Mouse (Mus musculus) mesoderm, embryonic 11.5 days (tissue): ENCODE measurements around the gene Cxcr4.
"Not testable (repeated sequence)": the region's sequence is repeated elsewhere in the genome, so short reads cannot be mapped to it uniquely, and the experiment has no call there.

ENCODE experiments used
- DNase-seq: peaks from one replicate; pipeline ENCODE4 v3.0.0-alpha.2; 2012; ENCODE audit warnings: low read depth, low spot score

Gene Cxcr4

DNA sequence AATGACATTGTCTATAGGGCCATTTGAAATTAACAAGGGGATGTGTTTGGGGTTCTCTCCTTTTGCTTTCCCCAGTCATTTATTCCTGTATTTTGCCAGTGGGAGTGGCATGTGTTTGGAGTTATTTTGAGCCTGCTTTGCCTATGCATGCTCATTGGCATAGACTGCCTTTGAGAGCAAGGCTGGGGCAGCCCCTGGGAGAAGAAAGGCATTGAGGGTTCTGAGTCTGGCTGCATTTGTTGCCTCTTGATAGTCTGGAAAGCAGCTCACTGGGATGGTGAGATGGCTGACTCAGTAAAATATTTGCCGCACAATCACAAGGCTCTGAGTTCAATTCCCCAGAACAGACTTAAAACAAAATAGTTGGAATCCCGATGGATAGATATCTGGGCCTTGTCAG, 8.5 kb upstream of the Cxcr4 start:
- DNase-seq = no peak

GRCm38 (mm10) chr1:128597209-128597782, 5.2 kb upstream of the Cxcr4 start:
- no peak for DNase-seq

DNA sequence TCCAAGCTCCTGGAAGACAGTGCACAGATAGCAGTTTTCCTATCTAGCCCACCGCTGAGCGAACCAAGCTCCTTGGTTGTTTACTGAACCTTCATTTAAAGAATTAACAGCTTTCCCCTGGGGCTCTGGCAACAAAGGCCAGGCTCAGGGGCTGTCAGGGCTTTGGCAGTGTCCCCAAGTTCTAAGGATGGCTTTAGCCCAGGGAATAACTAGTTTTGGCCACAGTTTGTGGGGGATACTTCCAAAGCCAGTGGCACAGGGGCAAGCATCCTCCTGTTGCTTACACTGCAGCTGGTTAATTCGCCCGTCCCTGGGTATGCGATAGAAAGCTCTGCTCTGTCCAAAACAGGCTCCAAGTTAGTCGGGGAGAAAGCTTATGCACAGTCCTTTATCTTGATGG, 3.4 kb upstream of the Cxcr4 start:
- DNase-seq = no peak

DNA sequence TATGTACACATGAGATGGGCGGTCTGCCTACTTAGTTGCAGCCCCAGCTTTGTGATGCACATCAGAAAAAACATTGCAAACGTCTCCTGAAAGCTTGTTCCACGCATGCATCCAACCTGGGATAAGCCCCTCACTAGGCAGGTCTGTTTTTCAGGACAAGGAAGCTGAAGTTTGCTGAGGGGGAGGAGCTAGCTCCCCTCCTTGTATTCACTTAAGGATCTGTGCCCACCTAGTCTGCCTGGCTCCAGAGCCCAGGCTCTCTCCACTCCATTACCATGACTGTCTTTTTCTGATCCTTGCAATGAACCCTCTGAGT, 3.0 kb upstream of the Cxcr4 start:
- DNase-seq = no peak

DNA sequence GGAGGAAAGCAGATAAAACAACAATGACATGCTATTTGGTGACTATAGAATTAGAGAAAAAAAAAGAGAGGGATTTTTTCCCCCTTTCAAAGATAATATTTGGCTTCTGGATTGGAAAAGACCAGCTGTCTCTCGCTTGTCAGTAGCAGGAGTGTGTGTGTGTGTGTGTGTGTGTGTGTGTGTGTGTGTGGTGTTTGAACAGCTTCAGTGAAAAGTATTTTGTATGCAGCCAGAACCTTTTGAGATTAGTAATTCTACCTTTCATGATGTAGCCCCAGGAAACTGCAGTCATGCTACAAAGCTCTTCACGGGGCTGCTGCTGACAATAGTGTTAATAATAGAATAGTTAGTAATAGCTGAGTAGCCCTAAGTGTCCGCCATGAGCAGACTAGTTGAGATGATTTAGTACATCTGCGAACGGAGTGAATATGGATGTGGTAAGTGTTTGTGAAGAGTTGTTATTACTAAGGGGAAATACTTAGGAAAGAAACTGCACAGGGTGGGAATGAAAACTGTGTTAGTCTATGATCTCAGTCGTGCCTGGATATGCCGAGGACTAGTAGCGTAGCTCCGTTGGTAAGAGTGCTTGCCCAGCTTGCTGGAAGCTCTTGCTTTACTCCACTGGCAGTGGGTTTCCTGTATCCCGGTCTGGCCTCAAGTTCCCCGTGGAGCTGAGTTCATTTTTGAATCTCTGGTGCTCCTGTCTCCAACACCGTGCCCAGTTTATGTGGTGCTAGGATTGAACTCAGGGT, 2.4 kb upstream of the Cxcr4 start:
- no peak for DNase-seq

- DNase-seq = peak; percentile 65
Measured at GRCm38 (mm10) chr1:128592961-128593501, 938 bp upstream of the Cxcr4 start.

GRCm38 (mm10) chr1:128591721-128592210, 327 bp downstream of the Cxcr4 start:
- DNase-seq = peak; percentile 52

DNA sequence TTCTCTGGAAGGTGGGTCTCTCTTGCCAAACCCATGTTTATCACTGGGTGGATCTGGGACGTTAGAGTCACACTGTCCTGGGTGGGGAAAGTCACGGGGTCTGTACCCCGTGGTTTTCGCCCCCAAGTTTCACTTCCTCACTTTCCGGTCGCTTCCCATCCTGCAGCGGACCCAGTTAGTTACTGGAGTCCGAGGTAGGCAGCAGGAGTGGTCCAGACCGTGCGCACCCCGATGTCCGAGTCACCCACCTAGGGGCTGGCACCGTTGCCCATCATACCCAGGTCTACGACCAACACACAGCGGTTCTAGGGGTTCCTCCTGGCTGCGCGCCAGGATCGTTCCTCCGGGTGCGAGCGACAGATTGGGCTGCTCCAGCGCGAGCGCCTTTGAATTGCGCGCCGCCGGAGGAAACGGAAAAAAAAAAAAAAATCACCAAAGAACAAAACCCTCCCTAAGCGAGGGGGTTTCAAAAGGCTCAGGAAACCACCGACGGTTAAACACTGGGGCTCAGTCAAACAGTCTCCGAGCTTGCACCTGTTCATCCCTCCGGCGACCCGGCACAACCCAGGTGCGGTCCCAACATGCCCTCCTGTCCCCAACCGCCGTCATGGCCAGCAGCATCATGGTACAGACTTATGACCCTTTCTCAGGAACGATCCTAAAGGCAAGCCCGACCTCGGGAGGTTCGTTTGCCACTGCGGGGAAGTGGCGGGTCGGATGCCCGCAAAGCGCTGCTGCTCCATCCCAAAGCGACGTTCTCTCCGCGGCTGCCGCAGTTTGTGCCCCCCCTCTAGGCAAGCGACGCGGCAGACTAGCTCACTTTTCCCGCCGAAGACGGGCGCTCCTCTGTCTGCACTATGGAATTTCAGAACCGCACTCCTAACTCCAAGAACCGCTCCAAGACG, 1.0 kb downstream of the Cxcr4 start:
- peak; percentile 39 for DNase-seq

- DNase-seq = no peak
Measured at GRCm38 (mm10) chr1:128590011-128590410, 2.1 kb downstream of the Cxcr4 start.

GRCm38 (mm10) chr1:128589488-128589887, 2.6 kb downstream of the Cxcr4 start:
- DNase-seq = no peak

DNA sequence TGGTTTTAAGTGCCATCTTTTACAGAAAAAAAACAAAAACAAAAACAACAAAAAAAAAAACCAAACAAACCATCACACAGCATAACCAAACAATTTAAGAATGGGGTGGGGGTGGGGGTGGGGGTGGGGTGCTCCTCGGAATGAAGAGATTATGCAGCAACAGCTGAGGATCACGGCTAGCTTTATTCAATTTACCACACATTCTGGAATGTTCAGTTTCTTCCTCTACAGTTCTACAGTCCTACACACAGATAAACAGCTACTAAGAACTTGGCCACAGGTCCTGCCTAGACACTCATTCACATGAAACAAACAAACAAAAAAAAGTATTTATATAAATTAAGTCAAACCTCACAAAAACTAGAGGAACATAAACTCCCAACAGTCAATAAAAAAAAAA, 3.8 kb downstream of the Cxcr4 start:
- no peak for DNase-seq

GRCm38 (mm10) chr1:128586928-128587780, 4.9 kb downstream of the Cxcr4 start:
- DNase-seq = no peak

DNA sequence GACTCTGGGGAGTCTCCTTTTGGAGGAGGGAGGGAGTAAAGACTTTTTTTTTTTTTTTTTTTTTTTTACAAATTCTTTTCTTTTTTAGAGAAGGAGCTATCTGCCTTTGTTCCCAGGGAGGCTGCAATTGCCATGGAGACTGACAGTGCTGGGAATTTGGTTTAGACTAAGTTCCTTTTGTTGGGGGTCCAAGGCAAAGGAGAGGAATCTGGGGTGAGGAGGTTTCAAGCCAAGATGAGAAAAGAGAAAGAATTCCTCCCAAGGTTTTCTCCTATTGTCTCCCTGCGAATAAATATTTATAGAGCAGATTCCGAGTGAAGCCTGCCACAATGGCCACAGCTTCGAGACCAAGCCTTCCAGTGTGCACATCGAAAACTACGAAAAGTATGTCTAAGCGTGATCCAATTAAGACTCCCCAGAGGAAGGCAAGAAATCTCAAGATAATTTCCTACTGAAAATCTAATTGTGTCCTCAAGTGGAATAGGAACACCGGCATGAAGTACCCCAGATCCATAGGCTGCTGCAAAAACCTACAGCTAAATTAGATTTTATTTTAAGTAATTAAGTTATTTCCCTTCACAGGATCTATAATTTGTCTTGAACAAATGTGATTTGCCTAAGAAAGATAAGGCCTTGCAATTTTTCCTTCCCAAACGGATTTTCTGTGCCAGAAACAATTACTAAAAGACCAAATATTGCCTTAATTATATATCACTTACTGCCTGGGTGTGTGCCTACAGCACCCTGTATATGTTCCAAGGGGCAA, 5.7 kb downstream of the Cxcr4 start:
- DNase-seq = no peak

- DNase-seq = peak; percentile 76
Measured at GRCm38 (mm10) chr1:128585396-128586161, 6.5 kb downstream of the Cxcr4 start.

GRCm38 (mm10) chr1:128584716-128585115, 7.4 kb downstream of the Cxcr4 start:
- not testable (repeated sequence) for DNase-seq

GRCm38 (mm10) chr1:128583279-128583872, 8.7 kb downstream of the Cxcr4 start:
- DNase-seq = no peak

DNA sequence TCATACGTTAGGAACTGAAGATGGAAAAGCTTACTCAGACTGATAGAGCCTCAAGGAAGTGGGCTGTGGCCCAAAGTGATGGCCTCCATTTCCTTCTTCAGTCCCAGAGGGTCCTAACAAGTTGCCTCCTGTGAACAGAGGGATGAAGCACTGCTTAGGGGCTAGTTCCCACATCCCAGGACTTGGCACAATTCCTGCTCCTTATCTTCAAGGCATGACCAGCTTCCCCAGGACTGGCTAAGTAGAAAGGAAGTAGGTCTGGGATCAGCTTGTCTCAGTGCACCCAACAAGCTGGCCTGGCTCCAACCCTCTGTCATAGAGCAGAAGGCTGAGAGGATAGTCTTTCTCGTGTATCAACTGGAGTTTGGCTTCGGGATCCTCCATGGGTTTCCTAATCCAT, 11.8 kb downstream of the Cxcr4 start:
- no peak for DNase-seq

- no peak for DNase-seq
Measured at GRCm38 (mm10) chr1:128578454-128578853, 13.6 kb downstream of the Cxcr4 start.

DNA sequence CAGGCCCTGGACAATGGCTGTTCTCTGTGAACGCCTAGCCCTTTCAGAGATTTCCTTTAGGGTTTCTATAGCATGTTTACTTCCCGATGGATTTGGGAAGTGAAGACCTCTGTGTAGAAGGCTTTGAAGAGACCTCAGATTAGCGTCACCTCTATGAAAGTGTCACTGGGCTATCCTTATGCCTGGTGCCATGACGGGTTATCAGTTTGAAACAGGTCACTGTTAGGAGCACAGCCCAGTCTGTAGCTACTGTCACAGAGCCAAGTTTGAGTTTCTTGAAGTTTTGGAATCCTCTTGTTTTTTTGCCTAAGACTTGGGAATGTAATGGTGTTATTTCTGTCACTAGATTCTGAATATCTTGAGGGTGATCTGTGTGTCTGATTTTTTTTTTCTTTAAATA, 17.0 kb downstream of the Cxcr4 start:
- DNase-seq = no peak
